Mouse (Mus musculus): Measurements from ENCODE around the gene Cmip. TPM values are rescaled to one million over a fixed set of nuclear protein-coding genes. Genes with fewer than 3 reads are reported as not detected.

The Cmip gene
- polyA plus RNA-seq, 1 experiment from 2014 or later = 21.6 TPM

DNA sequence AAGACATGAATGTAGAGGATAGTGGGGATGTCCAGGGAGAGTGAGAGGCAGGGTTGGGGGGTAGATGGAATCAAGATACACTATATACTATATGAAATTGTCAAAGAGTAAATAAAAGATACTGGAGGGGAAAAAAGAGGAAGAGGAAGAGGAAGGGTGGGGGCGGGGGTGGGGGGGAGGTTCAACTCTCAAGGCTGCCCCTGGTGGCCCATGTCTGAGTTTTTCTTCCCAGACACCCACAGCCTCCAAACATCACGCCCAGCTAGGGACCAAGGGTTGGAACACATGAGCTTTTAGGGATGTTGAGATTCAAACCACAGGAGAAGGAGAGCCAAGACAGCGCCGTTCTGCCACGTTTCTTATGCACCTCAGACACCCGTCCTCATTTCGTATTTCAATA, 23.7 kb upstream of the Cmip start:
- Histone ChIP-seq H3K27ac (ENCODE audit: low read length) (no peak overlapping the region), H3K9me3 (ENCODE audit: control insufficient read depth, low read depth, low read length) (no peaks in the 10 kb centered on the region), H3K36me3 (ENCODE audit: control insufficient read depth, insufficient read depth, low read length) (no peaks in the 10 kb centered on the region), H3K27me3 (ENCODE audit: control insufficient read depth, insufficient read depth, low read length) (no peaks in the 10 kb centered on the region), H3K4me2 (replicated peaks; ENCODE audit: low read depth, low read length) (no peak overlapping the region), H3K4me1 (ENCODE audit: control insufficient read depth, insufficient read depth, low read length) (no peaks in the 10 kb centered on the region), H3K9ac (replicated peaks; ENCODE audit: low read depth, low read length) (no peak overlapping the region), H3K4me3 (ENCODE audit: low read depth, low read length) (no peak overlapping the region)
- no peak for ATAC-seq (ENCODE audit: insufficient number of reproducible peaks, insufficient read depth, low FRiP score, low read depth)
- WGBS = 89% methylated on average over 7 of the region's 7 CpGs

DNA sequence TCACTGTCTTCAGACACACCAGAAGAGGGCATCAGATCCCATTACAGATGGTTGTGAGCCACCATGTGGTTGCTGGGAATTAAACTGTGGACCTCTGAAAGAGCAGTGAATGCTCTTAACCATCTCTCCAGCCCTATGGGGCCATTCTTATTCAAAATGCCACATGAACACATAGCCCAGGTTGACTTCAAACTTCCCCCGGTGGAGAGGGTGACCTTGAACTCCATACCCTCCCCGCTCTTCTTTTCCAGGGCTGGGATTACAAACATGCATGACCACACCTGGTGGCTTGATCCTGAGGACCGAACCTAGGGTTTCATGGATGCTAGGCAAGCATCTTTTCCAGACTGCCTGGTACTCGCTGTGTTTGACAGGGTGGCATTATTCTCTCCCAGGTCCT, 20.3 kb upstream of the Cmip start:
- H3K9ac ChIP-seq (replicated peaks; ENCODE audit: low read depth, low read length) = no peak overlapping the region
- no peaks in the 10 kb centered on the region for H3K4me1 ChIP-seq (ENCODE audit: control insufficient read depth, insufficient read depth, low read length)
- no peaks in the 10 kb centered on the region for H3K9me3 ChIP-seq (ENCODE audit: control insufficient read depth, low read depth, low read length)
- H3K27me3 ChIP-seq (ENCODE audit: control insufficient read depth, insufficient read depth, low read length) = no peaks in the 10 kb centered on the region
- H3K36me3 ChIP-seq (ENCODE audit: control insufficient read depth, insufficient read depth, low read length) = no peaks in the 10 kb centered on the region
- no peak overlapping the region for H3K4me2 ChIP-seq (replicated peaks; ENCODE audit: low read depth, low read length)
- 90% methylated on average over 4 of the region's 4 CpGs for WGBS
- H3K4me3 ChIP-seq (ENCODE audit: low read depth, low read length) = no peak overlapping the region
- ATAC-seq (ENCODE audit: insufficient number of reproducible peaks, insufficient read depth, low FRiP score, low read depth) = no peak
- H3K27ac ChIP-seq (ENCODE audit: low read length) = no peak overlapping the region

DNA sequence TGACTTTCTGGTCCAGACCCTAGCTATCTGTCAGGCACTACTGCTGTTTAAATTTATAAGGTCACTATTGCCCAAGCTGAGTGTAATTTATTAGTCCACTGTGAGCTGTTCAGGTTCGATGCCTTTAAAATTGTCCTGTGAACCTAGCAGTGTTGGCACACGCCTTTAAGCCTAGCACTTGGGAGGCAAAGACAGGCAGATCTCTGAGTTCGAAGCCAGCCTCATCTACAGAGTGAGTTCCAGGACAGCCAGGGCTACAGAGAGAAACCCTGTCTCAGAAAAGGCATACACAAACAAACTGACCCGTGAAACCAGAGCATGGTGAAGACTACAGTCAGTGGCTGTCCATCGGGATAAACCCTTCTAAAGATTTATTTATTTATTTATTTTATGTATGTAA, 16.5 kb upstream of the Cmip start:
- no peak overlapping the region for H3K4me3 ChIP-seq (ENCODE audit: low read depth, low read length)
- no peak for ATAC-seq (ENCODE audit: insufficient number of reproducible peaks, insufficient read depth, low FRiP score, low read depth)
- H3K4me1 ChIP-seq (ENCODE audit: control insufficient read depth, insufficient read depth, low read length) = no peaks in the 10 kb centered on the region
- no peak overlapping the region for H3K9ac ChIP-seq (replicated peaks; ENCODE audit: low read depth, low read length)
- no peak overlapping the region for H3K4me2 ChIP-seq (replicated peaks; ENCODE audit: low read depth, low read length)
- 74% methylated on average over 5 of the region's 5 CpGs for WGBS
- no peaks in the 10 kb centered on the region for H3K36me3 ChIP-seq (ENCODE audit: control insufficient read depth, insufficient read depth, low read length)
- H3K9me3 ChIP-seq (ENCODE audit: control insufficient read depth, low read depth, low read length) = no peaks in the 10 kb centered on the region
- no peak overlapping the region for H3K27ac ChIP-seq (ENCODE audit: low read length)
- H3K27me3 ChIP-seq (ENCODE audit: control insufficient read depth, insufficient read depth, low read length) = no peaks in the 10 kb centered on the region

DNA sequence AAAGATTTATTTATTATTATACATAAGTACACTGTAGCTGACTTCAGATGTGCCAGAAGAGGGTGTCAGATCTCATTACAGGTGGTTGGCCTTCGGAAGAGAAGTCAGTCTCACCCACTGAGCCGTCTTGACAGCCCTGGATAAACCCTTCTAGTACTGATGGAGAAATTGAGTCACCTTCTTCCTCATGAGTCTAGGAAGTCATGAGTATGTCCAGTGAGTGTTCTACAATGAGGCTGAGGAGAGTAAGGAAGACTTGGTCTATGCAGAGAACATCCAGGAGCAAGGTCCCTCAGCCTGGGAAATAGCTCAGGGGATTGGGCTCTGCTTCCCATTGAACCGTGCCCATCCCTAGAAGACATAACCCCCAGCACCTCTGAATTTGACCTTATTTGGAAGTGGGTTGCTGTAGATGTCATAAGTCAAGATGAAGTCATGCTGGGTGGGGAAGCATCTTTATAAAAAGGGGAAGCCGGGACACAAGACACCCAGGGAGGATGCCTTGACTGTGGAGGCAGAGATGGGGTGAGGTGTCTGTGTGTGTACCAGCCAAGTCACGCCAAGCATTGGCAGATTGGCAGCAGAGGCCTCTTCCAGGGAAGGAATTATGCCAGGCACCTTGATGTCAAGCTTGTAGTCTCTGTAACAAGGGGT, 15.9 kb upstream of the Cmip start:
- H3K36me3 ChIP-seq (ENCODE audit: control insufficient read depth, insufficient read depth, low read length) = no peaks in the 10 kb centered on the region
- 71% methylated on average over 5 of the region's 5 CpGs for WGBS
- no peaks in the 10 kb centered on the region for H3K4me1 ChIP-seq (ENCODE audit: control insufficient read depth, insufficient read depth, low read length)
- H3K9ac ChIP-seq (replicated peaks; ENCODE audit: low read depth, low read length) = no peak overlapping the region
- ATAC-seq (ENCODE audit: insufficient number of reproducible peaks, insufficient read depth, low FRiP score, low read depth) = no peak
- H3K4me3 ChIP-seq (ENCODE audit: low read depth, low read length) = no peak overlapping the region
- no peaks in the 10 kb centered on the region for H3K9me3 ChIP-seq (ENCODE audit: control insufficient read depth, low read depth, low read length)
- no peak overlapping the region for H3K27ac ChIP-seq (ENCODE audit: low read length)
- H3K4me2 ChIP-seq (replicated peaks; ENCODE audit: low read depth, low read length) = no peak overlapping the region
- no peaks in the 10 kb centered on the region for H3K27me3 ChIP-seq (ENCODE audit: control insufficient read depth, insufficient read depth, low read length)

DNA sequence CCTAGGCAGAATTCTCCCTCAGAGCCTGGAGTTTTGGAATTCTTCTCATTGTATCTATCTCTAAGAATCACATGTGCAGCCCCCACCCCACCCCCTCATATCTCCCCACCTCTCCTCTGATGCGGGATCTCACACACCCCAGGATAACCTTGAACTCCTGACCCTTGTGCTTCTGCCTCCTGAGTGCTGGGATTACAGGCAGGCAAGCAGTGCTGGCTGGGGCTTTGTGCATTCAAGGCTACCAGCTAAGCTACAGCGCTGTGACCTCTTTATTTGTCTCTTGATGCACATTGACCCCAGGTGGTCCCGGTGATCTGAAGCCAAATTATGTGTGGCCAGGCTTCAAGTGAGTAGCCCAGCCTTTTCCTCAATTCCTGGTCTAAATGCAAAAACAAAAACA, 15.0 kb upstream of the Cmip start:
- WGBS = 39% methylated on average over 3 of the region's 3 CpGs
- no peak for ATAC-seq (ENCODE audit: insufficient number of reproducible peaks, insufficient read depth, low FRiP score, low read depth)
- no peak overlapping the region for H3K4me2 ChIP-seq (replicated peaks; ENCODE audit: low read depth, low read length)
- H3K27ac ChIP-seq (ENCODE audit: low read length) = no peak overlapping the region
- H3K9ac ChIP-seq (replicated peaks; ENCODE audit: low read depth, low read length) = no peak overlapping the region
- no peaks in the 10 kb centered on the region for H3K36me3 ChIP-seq (ENCODE audit: control insufficient read depth, insufficient read depth, low read length)
- H3K4me1 ChIP-seq (ENCODE audit: control insufficient read depth, insufficient read depth, low read length) = no peaks in the 10 kb centered on the region
- no peaks in the 10 kb centered on the region for H3K9me3 ChIP-seq (ENCODE audit: control insufficient read depth, low read depth, low read length)
- no peak overlapping the region for H3K4me3 ChIP-seq (ENCODE audit: low read depth, low read length)
- no peaks in the 10 kb centered on the region for H3K27me3 ChIP-seq (ENCODE audit: control insufficient read depth, insufficient read depth, low read length)

DNA sequence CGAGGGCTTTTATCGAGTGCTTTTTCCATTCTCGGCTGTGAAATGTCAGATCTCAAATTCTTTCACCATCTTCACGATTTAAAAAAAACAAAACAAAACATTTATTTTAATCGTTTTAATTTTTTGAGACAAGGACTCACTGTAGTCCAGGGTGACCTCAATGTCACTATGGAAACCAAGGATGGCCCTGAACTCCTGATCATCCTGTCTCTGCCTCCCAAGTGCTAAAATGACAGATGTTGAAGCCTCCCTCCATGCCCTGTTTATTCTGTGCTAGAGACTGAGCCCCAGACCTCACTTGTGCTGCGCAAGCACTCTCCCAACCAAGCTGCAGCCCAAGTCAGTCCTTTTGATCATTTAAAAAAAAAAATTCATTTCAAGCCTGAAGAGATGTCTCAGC, 14.6 kb upstream of the Cmip start:
- Histone ChIP-seq H3K4me2 (replicated peaks; ENCODE audit: low read depth, low read length) (no peak overlapping the region), H3K27me3 (ENCODE audit: control insufficient read depth, insufficient read depth, low read length) (no peaks in the 10 kb centered on the region), H3K4me1 (ENCODE audit: control insufficient read depth, insufficient read depth, low read length) (no peaks in the 10 kb centered on the region), H3K27ac (ENCODE audit: low read length) (no peak overlapping the region), H3K4me3 (ENCODE audit: low read depth, low read length) (no peak overlapping the region), H3K9ac (replicated peaks; ENCODE audit: low read depth, low read length) (no peak overlapping the region), H3K9me3 (ENCODE audit: control insufficient read depth, low read depth, low read length) (no peaks in the 10 kb centered on the region), H3K36me3 (ENCODE audit: control insufficient read depth, insufficient read depth, low read length) (no peaks in the 10 kb centered on the region)
- WGBS = 77% methylated on average over 6 of the region's 6 CpGs
- no peak for ATAC-seq (ENCODE audit: insufficient number of reproducible peaks, insufficient read depth, low FRiP score, low read depth)

DNA sequence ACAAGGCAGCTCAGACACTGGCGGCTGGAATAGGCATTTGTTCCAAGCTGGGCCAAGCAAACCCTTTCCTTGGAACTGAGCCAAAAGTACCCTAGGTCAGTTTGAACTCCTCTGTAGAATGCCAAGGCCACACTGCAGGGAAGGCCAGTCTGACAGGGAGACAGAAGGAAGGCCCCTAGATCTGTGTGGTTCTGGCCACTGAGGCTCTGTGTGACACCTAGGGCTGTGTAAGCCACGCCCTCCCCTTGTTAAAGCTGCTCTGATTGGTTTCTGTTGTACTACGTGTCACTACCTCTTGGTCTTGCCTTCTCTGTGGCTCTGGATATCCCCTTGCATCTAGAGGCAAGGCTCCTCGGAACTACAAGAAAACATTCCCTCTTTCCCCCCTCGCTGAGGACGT, 12.3 kb upstream of the Cmip start:
- 45% methylated on average over 6 of the region's 6 CpGs for WGBS
- H3K27ac ChIP-seq (ENCODE audit: low read length) = no peak overlapping the region
- H3K4me2 ChIP-seq (replicated peaks; ENCODE audit: low read depth, low read length) = no peak overlapping the region
- H3K4me3 ChIP-seq (ENCODE audit: low read depth, low read length) = no peak overlapping the region
- no peaks in the 10 kb centered on the region for H3K36me3 ChIP-seq (ENCODE audit: control insufficient read depth, insufficient read depth, low read length)
- H3K4me1 ChIP-seq (ENCODE audit: control insufficient read depth, insufficient read depth, low read length) = no peaks in the 10 kb centered on the region
- H3K9me3 ChIP-seq (ENCODE audit: control insufficient read depth, low read depth, low read length) = no peaks in the 10 kb centered on the region
- ATAC-seq (ENCODE audit: insufficient number of reproducible peaks, insufficient read depth, low FRiP score, low read depth) = no peak
- H3K9ac ChIP-seq (replicated peaks; ENCODE audit: low read depth, low read length) = no peak overlapping the region
- H3K27me3 ChIP-seq (ENCODE audit: control insufficient read depth, insufficient read depth, low read length) = no peaks in the 10 kb centered on the region

DNA sequence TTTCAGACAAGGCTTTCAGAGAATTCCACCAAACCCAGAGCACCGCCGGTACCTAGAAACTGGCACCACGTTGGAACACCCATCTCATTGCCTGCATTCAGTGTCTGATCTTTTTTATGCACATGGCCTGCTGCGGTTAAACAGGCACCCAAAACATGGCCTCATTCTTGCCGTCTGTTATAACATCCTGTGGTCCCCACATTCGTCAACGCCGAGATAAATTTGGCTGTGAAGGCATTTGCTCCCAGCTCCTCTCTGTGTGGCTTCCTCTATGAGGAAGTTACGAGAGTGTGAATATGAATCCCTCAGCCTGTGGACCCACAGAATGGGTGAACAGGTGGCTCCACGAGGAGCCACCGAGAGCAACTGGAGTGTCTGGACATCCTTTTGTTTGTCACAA, 8.5 kb upstream of the Cmip start:
- no peak for ATAC-seq (ENCODE audit: insufficient number of reproducible peaks, insufficient read depth, low FRiP score, low read depth)
- no peak overlapping the region for H3K4me2 ChIP-seq (replicated peaks; ENCODE audit: low read depth, low read length)
- 68% methylated on average over 11 of the region's 11 CpGs for WGBS
- H3K27me3 ChIP-seq (ENCODE audit: control insufficient read depth, insufficient read depth, low read length) = no peaks in the 10 kb centered on the region
- H3K9me3 ChIP-seq (ENCODE audit: control insufficient read depth, low read depth, low read length) = no peaks in the 10 kb centered on the region
- no peaks in the 10 kb centered on the region for H3K4me1 ChIP-seq (ENCODE audit: control insufficient read depth, insufficient read depth, low read length)
- no peak overlapping the region for H3K9ac ChIP-seq (replicated peaks; ENCODE audit: low read depth, low read length)
- H3K27ac ChIP-seq (ENCODE audit: low read length) = no peak overlapping the region
- H3K36me3 ChIP-seq (ENCODE audit: control insufficient read depth, insufficient read depth, low read length) = no peaks in the 10 kb centered on the region
- no peak overlapping the region for H3K4me3 ChIP-seq (ENCODE audit: low read depth, low read length)

DNA sequence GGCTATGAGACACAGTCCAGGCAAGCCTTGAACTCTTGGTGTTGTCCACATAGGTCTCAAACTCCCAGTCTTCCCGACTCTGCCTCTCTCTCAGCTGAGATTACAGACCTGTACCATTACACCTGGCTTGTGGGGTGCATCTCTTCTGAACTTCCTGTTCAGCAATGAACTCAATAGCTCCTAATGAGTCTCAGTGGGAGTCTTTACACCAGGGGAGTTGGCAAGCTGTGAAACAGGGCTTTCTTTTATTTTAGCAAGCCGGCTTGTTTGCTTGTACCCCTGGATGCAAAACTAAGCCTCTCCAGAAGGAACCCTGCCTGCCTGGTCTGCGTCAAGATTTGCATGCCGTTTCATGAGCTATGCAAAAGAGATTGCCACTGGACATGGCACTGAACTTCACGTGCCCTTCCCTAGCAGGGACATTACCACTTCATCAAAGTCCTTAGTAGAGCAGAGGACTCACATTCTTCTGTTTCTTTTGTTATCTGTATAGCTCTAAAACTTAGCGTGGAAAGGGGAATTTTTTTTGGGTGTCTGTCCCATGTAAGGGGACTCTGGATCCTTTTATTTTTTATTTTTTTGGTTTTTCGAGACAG, 5.7 kb upstream of the Cmip start:
- H3K9me3 ChIP-seq (ENCODE audit: control insufficient read depth, low read depth, low read length) = no peaks in the 10 kb centered on the region
- no peak overlapping the region for H3K9ac ChIP-seq (replicated peaks; ENCODE audit: low read depth, low read length)
- H3K4me3 ChIP-seq (ENCODE audit: low read depth, low read length) = no peak overlapping the region
- no peaks in the 10 kb centered on the region for H3K27me3 ChIP-seq (ENCODE audit: control insufficient read depth, insufficient read depth, low read length)
- no peak for ATAC-seq (ENCODE audit: insufficient number of reproducible peaks, insufficient read depth, low FRiP score, low read depth)
- H3K27ac ChIP-seq (ENCODE audit: low read length) = no peak overlapping the region
- WGBS = 52% methylated on average over 7 of the region's 7 CpGs
- no peaks in the 10 kb centered on the region for H3K4me1 ChIP-seq (ENCODE audit: control insufficient read depth, insufficient read depth, low read length)
- H3K36me3 ChIP-seq (ENCODE audit: control insufficient read depth, insufficient read depth, low read length) = no peaks in the 10 kb centered on the region
- H3K4me2 ChIP-seq (replicated peaks; ENCODE audit: low read depth, low read length) = no peak overlapping the region

Data from stomach, embryonic 14.5 days (tissue).